Mouse (Mus musculus) urinary bladder, postnatal 10 days (tissue): ENCODE results near the gene Actg1.

ENCODE experiments used
- DNase-seq: peaks from one replicate; pipeline ENCODE4 v3.0.0; 2022; ENCODE audit warnings: low spot score

The Actg1 gene

DNA sequence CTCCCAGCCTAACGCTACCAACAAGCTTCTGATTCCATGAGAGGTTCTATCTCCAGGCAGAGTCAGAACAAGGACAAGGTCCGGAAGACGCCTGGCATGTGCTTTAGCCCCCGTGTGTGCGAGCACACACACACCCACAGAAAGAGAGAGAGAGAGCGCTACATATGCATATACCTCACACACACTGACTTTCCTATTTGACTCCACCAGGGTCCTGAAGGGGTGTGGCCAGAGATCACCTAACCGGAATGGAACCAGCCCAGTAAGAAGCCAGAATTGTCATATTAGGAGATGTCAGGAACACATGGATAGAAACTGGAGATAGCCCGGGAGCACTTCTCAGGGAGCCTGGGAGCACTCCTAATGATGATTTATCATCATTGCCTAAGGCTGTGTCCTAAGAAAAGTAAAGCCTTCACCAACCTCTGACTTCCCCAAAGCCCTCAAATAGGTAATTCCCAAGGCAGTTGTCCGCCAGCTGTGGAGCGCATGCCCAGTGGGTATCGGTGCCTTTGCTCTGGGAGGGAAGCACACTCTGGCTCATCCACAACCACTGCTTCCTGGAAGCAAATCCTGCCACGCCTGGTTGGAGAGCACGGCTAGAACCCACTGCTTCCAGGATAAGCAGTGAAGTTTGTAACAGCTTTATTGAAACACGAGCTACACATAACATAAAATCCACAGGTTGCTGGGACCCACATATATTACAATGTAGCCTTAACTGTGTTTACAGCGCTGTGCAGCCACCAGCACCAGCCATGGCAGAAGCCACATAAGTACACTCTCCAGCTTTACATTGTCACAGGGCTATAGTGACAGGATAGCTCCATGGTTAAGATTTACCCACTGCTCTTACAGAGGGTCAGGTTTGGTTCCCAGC lies 39.7 kb downstream of the Actg1 start:
- DNase-seq, result peak; percentile 7

DNA sequence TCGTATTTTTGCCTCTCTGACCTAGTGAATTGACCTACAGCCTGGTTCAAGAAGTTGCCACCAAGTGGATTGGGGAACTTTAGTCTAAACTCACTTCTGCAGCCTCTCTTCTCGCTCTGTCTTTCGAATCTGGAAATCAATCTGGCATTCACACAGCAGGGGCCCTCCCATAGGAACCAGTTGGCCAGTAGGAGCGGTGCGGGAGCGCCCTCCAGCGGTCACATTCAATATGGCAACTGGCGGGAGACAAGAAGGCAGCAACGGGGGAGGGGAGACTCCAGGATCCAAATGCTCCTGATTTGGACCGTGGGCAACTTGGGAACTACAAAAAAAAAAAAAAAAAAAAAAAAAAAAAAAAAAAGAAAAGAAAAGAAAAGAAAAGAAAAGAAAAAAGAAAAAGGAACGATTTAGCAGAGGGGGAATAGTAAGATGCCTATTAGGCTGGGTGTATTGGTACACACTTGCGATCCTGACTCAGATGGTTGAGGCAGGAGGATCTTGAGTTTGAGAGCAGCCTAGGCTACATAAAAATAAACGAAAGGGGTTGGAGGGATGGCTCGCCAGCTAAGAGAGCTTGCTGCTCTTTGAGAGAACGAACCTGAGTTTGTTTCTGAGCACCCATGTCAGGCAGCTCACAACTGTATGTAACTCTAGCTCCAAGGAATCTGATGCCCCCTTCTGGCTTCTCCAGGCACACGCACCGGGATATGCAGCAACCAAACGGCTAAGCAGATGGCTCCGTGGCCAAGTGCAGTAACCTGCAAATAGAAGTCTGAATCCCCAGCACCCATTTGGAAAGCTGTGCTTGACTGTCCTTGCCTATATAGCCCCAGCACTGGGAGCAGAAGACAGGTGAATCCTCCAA lies 40.5 kb downstream of the Actg1 start:
- peak; percentile 91 for DNase-seq

DNA sequence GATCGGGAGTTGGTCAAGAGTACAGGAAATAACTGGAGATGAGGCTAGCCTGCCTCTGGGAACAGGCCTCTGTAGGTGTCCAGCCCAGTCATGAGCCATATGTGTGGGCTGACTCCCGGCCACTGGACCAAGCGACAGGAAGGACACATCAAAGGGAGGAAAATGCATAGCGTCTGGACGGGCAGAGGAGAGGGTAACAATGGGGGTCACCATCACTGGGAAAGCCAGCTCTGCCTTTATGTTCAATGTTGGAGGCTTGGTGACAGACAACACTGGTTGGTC lies 41.3 kb downstream of the Actg1 start:
- DNase-seq, result no peak

DNA sequence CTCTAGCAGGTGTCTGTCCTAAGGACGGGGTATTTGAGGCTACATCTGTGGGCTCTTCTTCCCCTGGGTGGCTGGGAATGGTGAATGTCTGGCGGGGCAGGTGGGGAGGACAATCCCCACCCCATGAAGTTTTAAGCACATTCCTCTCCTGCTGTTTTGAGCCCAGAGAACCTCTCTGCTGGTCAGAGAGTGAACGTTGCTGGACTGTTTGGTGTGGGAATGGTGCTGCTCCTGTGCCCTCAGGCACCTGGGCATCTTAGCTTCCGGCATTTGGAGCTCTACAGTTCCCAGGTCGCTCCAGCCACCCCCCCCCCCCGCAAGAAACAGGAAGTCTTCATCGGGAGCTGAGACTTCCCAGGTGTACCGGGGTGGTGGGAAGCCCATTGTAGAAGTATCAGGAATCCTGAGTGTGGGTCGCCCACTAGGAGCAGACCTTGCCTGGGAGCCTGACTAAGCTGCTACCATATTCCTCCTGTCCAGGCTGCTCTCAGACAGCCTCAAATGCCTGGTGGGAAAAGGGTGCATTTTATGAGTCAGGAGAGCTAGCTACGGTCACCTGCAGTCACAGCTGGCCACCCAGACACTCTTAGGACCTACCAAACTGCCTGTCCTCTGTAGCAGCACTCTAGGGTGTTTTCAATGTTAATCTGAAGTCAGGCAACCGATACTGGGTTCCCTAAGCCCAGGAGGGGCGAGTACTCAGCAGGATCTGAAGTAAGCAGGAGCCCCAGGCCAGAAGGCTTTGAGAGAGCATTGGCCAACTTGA lies 41.8 kb downstream of the Actg1 start:
- no peak for DNase-seq

DNA sequence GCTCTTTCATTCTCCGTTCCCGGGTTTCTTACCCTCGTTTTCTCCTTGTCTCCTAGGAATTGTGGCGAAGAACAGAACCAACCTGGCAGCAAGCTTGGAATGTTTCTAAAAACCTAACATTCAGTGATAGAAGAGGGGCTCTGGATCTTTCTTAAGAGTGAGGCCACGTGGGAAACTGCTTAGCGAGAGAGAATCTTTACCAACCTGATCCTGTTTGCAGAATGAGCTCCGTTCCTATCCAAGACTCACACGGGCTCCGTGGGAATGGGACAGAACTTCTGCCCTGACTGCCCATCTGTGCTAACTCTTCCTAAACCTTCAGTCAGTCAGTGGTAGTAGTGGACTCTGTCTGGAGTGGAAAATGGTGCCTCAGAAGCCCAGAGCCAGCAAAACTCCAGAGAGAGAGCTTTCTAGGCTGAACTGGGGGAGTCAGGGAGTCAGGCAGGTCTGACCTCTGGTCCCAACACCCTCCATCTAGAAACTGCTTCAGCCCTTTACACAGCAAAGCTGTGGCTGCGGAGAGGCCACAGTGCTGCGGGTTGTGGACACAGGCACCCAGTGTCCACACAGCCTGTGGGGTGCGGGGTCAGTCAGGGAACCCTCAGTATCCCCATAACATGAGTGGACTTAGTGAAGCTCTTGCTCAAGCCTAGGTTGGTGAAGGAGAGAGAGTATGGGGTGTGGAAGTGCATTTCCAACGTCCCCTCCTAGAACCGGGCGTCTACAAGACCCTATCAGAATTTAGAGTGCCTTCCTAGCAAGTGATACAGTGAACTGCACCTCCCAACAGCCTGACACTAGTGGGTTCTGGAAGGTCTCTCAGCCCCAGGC lies 42.6 kb downstream of the Actg1 start:
- DNase-seq, result no peak

DNA sequence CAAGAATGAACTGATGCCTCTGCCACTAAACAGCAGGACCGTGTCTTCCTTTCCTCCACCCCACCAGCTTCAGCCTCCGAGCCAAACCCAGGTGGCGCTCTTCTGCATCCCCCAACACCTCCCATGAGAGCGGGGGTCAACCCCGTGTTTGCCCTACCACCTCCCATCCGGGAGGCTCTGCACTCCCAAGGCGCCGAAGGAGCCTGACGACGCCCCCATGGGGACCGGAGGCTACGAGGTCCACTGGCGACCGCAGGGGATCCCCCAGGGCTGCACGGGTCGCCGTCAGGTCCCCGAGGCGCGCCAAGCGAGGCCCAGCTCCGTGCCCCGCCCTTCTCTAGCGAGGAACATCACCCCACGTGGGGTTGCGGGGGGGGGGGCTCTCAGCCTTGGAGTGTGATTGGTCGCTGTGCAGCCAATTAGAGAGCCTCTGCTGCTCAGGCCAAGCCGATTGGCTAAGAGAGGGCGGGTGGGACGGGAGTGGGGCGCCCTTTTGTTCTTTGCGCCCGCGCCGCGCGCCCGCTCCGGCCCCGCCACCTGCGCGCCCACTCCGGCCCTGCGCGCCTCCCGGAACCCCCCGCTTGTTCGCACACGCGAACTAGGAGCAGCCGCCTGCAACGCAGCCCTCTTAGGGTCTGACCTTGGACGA lies 43.3 kb downstream of the Actg1 start:
- peak; percentile 36 for DNase-seq

DNA sequence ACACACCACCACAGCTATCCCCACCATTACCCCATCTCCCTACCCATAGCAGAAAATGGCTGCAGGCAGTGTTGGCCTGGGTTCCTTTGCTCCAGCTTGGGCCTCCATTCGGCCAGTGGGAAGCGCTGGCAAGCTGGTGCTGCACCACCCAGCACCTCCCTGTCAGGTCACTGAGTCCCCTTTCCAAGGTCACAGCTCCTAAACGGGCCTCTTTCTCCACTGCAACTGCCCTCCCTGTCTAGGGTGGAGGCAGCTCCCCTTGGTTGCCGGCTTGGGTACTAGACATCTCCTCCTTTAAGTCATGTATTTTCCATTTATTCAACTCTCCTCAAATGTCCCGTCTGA lies 44.0 kb downstream of the Actg1 start:
- DNase-seq, result no peak

DNA sequence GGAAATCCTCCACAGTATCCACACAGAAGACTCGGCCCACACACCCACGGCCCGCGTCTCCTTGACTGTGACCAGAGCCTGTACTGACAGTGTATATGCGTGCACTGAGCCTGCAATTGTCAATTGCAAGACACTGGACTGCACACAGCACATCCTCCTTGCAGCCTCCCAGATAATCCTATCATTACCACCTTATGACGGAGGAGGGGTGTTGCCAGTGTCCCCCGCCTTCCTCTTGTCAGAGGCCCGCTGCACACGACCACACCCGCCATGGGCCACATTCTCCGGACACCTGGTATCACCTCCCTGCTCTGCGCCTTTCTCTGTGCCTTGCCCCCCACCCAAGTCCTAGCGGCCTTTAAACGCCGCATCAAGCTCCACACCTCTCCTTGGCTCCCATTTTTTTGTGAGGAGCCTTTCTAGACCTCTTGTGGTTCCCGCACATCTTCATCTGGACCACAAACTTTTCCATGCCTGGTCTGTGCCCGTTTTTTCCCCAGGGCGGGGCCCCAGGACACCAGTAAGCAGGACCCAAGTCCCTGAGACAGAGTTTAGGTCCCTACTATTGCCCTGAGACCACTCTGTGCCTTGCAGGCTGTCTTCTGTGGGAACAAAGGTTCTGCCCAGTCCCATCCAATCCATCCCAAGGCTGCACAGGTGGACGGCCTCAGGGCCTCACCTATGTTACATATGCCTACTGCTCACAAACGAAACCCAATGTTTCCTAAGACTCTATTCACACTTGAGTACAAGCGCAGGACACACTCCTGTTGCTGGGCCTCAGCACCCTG lies 44.6 kb downstream of the Actg1 start:
- DNase-seq, result no peak

DNA sequence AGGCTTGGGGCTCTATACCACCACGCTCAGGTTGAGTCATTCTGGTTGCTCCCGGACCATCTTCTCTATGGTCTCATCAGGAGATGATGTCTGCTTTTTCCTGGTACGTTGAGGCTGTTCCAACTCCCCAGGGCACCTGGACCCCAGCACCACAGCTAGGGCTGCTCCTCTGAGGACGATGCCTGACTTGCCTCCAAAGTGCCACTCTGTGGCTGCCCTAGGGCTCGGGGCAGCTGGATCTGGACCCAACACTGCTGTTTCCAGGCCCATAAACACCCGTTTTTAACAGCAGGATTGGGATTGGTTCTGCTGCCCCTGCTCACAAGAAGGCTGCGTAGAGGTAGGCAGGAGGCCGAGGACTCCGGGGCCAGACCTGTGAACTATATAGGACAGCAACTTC lies 45.2 kb downstream of the Actg1 start:
- no peak for DNase-seq

DNA sequence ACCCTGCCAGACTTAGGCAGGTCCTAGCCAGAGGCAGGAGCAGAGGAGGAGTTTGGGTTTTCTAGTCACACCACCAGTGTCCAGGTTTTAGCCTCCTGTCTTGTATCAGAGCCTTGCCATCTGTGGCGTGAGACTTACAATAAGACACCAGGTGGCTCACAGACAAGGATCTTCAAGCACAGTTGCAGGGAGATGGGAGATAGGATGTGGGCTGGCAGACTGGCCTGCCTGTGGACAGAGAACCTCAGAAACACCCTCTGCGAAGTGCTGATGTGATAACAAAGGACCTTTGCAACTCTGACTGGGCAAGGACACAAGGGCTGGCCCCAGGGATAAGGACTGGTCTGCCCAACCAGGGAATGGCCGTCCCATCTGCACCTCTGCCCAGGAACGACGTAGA lies 48.9 kb downstream of the Actg1 start:
- DNase-seq, result no peak

DNA sequence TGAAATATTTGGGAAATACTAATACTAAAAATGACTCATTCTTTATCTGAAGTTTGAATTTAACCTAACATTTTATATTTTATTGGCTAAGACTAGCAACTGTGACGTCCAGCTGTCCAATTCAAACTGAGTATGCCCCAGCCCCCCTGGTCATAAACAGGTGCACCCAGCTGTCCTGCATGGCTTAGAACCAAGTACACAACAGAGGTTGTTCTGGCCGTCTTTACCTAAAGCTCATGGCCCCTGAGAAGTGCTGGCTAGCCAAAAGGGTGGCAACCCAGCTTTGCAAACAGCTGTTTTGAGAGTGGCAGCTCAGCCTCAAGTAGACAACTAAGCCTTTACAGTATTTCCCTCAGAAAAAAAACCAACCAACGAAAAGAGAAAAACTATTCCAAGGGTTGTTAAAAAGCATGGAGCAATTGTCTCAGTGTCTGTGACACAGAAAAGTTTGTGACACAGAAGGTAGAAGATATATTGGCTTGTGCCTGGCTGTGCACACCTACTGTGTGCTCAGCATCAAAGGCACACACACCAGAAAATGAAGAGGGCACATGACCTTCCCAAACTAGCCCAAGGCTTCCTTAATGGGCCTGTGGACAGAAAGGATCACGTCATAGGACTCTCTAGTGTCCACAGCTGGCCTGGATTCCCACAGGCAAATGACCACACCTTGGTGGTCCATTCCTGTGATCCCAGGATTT lies 49.8 kb downstream of the Actg1 start:
- no peak for DNase-seq

DNA sequence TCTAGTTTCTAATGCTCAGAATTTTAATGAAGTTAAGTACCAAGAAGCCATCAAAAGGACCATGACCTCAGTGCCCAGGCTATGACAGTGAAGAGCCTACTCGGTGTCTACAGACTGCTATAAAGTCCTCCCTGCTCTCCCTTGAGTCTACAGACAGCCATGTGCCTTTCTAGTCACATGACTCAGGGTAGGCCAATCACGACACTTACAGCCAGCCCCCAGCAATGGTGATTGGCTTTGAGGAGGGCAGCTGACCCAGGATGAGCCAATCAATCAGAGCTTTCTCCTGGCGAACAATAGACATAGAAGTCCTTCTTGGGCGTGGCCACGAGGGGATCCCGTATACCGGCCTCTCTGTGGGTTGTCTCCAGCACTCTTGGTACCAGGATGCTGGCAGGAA lies 50.6 kb downstream of the Actg1 start:
- no peak for DNase-seq

DNA sequence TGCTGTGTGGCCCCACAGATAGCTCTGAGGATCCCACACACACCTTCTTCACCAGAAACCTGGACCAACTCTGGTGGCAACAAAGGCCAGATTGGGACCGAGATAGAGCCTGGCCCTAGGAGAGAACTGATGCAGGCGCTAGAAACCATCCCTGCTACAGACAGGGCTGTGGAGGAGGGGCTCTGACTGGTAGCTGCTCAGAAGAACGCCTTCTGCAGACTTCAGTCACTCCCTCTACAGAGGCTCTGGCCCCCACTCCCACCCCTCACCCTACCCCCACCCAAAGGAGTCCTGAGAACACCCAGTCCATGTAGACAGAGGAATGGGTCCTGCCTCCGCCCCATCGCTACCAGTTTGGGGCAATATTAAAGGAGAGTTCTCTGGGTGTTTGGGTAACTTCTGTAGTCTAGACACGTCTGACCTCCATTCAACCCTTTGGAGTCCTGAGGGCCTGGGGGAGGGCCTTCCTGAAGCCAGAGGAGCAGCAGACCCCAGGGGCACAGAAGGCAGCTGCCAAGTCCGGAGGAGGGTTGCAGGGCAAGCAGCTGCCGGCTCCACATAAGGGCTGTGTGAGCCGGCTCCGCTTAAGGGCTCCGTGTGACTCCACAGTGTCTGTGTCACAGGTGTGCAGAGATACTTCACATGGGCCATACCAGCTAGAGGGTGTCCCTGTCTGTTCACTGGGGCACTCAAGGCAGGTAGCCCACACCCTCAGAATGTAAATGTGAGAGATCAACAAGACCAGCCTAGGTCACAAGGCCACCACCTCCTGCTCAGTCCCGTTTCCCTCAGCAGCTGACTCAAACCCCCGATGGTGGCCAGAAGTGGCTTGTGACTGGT lies 51.8 kb downstream of the Actg1 start:
- no peak for DNase-seq
